Mouse (Mus musculus): ENCODE results near the gene Arhgap27. TPM values are rescaled to one million over a fixed set of nuclear protein-coding genes. Genes with fewer than 3 reads are reported as not detected.
"Not testable (repeated sequence)": the region's sequence is repeated elsewhere in the genome, so short reads cannot be mapped to it uniquely, and the experiment has no call there.

The Arhgap27 gene
- polyA plus RNA-seq, 1 experiment, result 13.2 TPM

- no peaks in the 10 kb centered on the region for H3K4me1 ChIP-seq (ENCODE audit: control insufficient read depth, insufficient read depth, low read length)
- H3K27ac ChIP-seq (ENCODE audit: insufficient read depth, low read length), result no peak overlapping the region
- no peak overlapping the region for H3K4me3 ChIP-seq (ENCODE audit: insufficient read depth, low read length)
- TF ChIP-seq POLR2A (IDR thresholded peaks at IDR 0.05; ENCODE audit: extremely low read depth, insufficient read depth, low read length), result no peak
- no peak for TF ChIP-seq CTCF (IDR thresholded peaks at IDR 0.05; ENCODE audit: extremely low read depth, insufficient read depth, low read length)
Measured at GRCm38 (mm10) chr11:103331502-103332185, 31.8 kb downstream of the Arhgap27 start.

GRCm38 (mm10) chr11:103330651-103331319 lies 32.7 kb downstream of the Arhgap27 start:
- H3K4me3 ChIP-seq (ENCODE audit: insufficient read depth, low read length), result no peak overlapping the region
- H3K4me1 ChIP-seq (ENCODE audit: control insufficient read depth, insufficient read depth, low read length), result no peaks in the 10 kb centered on the region
- TF ChIP-seq POLR2A (IDR thresholded peaks at IDR 0.05; ENCODE audit: extremely low read depth, insufficient read depth, low read length) (no peak), CTCF (IDR thresholded peaks at IDR 0.05; ENCODE audit: extremely low read depth, insufficient read depth, low read length) (no peak)
- no peak overlapping the region for H3K27ac ChIP-seq (ENCODE audit: insufficient read depth, low read length)

- TF ChIP-seq POLR2A (IDR thresholded peaks at IDR 0.05; ENCODE audit: extremely low read depth, insufficient read depth, low read length) (no peak), CTCF (IDR thresholded peaks at IDR 0.05; ENCODE audit: extremely low read depth, insufficient read depth, low read length) (peak; percentile 90)
- H3K4me3 ChIP-seq (ENCODE audit: insufficient read depth, low read length), result no peak overlapping the region
- H3K27ac ChIP-seq (ENCODE audit: insufficient read depth, low read length), result no peak overlapping the region
- no peaks in the 10 kb centered on the region for H3K4me1 ChIP-seq (ENCODE audit: control insufficient read depth, insufficient read depth, low read length)
Measured at GRCm38 (mm10) chr11:103326950-103327349, 36.5 kb downstream of the Arhgap27 start.

GRCm38 (mm10) chr11:103325172-103325571 lies 38.3 kb downstream of the Arhgap27 start:
- no peaks in the 10 kb centered on the region for H3K4me1 ChIP-seq (ENCODE audit: control insufficient read depth, insufficient read depth, low read length)
- no peak overlapping the region for H3K4me3 ChIP-seq (ENCODE audit: insufficient read depth, low read length)
- TF ChIP-seq CTCF (IDR thresholded peaks at IDR 0.05; ENCODE audit: extremely low read depth, insufficient read depth, low read length), result peak; percentile 84
- no peak for TF ChIP-seq POLR2A (IDR thresholded peaks at IDR 0.05; ENCODE audit: extremely low read depth, insufficient read depth, low read length)
- no peak overlapping the region for H3K27ac ChIP-seq (ENCODE audit: insufficient read depth, low read length)

- no peak for TF ChIP-seq POLR2A (IDR thresholded peaks at IDR 0.05; ENCODE audit: extremely low read depth, insufficient read depth, low read length)
- TF ChIP-seq CTCF (IDR thresholded peaks at IDR 0.05; ENCODE audit: extremely low read depth, insufficient read depth, low read length), result no peak
- no peaks in the 10 kb centered on the region for H3K4me1 ChIP-seq (ENCODE audit: control insufficient read depth, insufficient read depth, low read length)
- no peak overlapping the region for H3K4me3 ChIP-seq (ENCODE audit: insufficient read depth, low read length)
- no peak overlapping the region for H3K27ac ChIP-seq (ENCODE audit: insufficient read depth, low read length)
Measured at GRCm38 (mm10) chr11:103324723-103325122, 38.8 kb downstream of the Arhgap27 start.

GRCm38 (mm10) chr11:103322832-103323231 lies 40.7 kb downstream of the Arhgap27 start:
- not testable (repeated sequence) for H3K4me3 ChIP-seq (ENCODE audit: insufficient read depth, low read length); H3K4me1 ChIP-seq (ENCODE audit: control insufficient read depth, insufficient read depth, low read length); H3K27ac ChIP-seq (ENCODE audit: insufficient read depth, low read length)

GRCm38 (mm10) chr11:103320646-103321045 lies 42.8 kb downstream of the Arhgap27 start:
- Histone ChIP-seq H3K4me3 (ENCODE audit: insufficient read depth, low read length) (no peak overlapping the region), H3K27ac (ENCODE audit: insufficient read depth, low read length) (no peak overlapping the region), H3K4me1 (ENCODE audit: control insufficient read depth, insufficient read depth, low read length) (no peaks in the 10 kb centered on the region)
- no peak for TF ChIP-seq CTCF (IDR thresholded peaks at IDR 0.05; ENCODE audit: extremely low read depth, insufficient read depth, low read length)
- no peak for TF ChIP-seq POLR2A (IDR thresholded peaks at IDR 0.05; ENCODE audit: extremely low read depth, insufficient read depth, low read length)

- Histone ChIP-seq H3K4me1 (ENCODE audit: control insufficient read depth, insufficient read depth, low read length) (no peaks in the 10 kb centered on the region), H3K4me3 (ENCODE audit: insufficient read depth, low read length) (no peak overlapping the region), H3K27ac (ENCODE audit: insufficient read depth, low read length) (no peak overlapping the region)
- TF ChIP-seq CTCF (IDR thresholded peaks at IDR 0.05; ENCODE audit: extremely low read depth, insufficient read depth, low read length) (no peak), POLR2A (IDR thresholded peaks at IDR 0.05; ENCODE audit: extremely low read depth, insufficient read depth, low read length) (no peak)
Measured at GRCm38 (mm10) chr11:103320196-103320595, 43.3 kb downstream of the Arhgap27 start.

- Histone ChIP-seq H3K4me1 (ENCODE audit: control insufficient read depth, insufficient read depth, low read length) (no peaks in the 10 kb centered on the region), H3K4me3 (ENCODE audit: insufficient read depth, low read length) (no peak overlapping the region), H3K27ac (ENCODE audit: insufficient read depth, low read length) (no peak overlapping the region)
- TF ChIP-seq POLR2A (IDR thresholded peaks at IDR 0.05; ENCODE audit: extremely low read depth, insufficient read depth, low read length) (no peak), CTCF (IDR thresholded peaks at IDR 0.05; ENCODE audit: extremely low read depth, insufficient read depth, low read length) (no peak)
Measured at GRCm38 (mm10) chr11:103318042-103318441, 45.5 kb downstream of the Arhgap27 start.

GRCm38 (mm10) chr11:103315379-103315778 lies 48.1 kb downstream of the Arhgap27 start:
- no peak for TF ChIP-seq CTCF (IDR thresholded peaks at IDR 0.05; ENCODE audit: extremely low read depth, insufficient read depth, low read length)
- no peak for TF ChIP-seq POLR2A (IDR thresholded peaks at IDR 0.05; ENCODE audit: extremely low read depth, insufficient read depth, low read length)
- Histone ChIP-seq H3K4me1 (ENCODE audit: control insufficient read depth, insufficient read depth, low read length) (no peaks in the 10 kb centered on the region), H3K4me3 (ENCODE audit: insufficient read depth, low read length) (no peak overlapping the region), H3K27ac (ENCODE audit: insufficient read depth, low read length) (no peak overlapping the region)
